In the genomic region with DNA sequence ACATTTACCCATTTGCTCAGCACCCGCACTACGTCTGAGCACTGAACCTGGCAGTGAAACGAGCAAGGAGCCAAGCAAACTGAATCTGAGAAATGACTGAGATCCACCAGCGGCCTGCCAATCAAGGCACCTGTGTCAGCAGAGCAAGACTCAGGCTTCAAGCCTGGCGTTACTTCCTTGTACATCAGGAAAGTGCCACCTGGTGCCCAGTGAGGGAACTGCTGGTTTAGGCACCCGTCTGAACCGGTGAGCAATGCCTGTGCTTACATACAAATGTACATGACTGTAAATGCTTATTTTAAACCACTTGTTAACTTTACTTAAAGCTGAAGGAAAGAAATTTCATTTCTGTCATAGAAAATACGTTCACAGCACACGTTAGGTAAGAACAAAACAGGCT, we compare ENCODE assay signal across 9 mouse cellular contexts. TPM values are rescaled to one million over a fixed set of nuclear protein-coding genes. Genes with fewer than 3 reads are reported as not detected.
DNase-seq lines count a peak whose midpoint lies in the region; ATAC-seq and TF ChIP-seq lines count a peak whose summit lies in the region.
"Had no signal": no experiment of that assay in that cellular context is flagged by ENCODE, and none has a peak within 500 bp of the region (broad histone marks: within the 10 kb centered on the region; RNA-seq: fewer than 3 reads in every experiment).

No protein-coding gene starts in this region.

- no peak overlapping the region for H3K4me3 ChIP-seq in E14TG2a.4 (replicated peaks; ENCODE audit: low read length)
- no peak overlapping the region for H3K4me3 ChIP-seq in embryonic facial prominence, embryonic 10.5 days
- H3K4me3 ChIP-seq in lung, embryonic 16.5 days (ENCODE audit: low read length) = no peak overlapping the region
- H3K4me3 ChIP-seq: megakaryocyte, embryonic 14.5 days had no signal

- TF ChIP-seq CTCF in E14TG2a.4 (conservative IDR thresholded peaks at IDR 0.05; ENCODE audit: low read length) = peak; percentile 88

- no peaks in the 10 kb centered on the region for H3K9me3 ChIP-seq in E14TG2a.4 (ENCODE audit: low read length)
- no peaks in the 10 kb centered on the region for H3K9me3 ChIP-seq in embryonic facial prominence, embryonic 10.5 days
- no peaks in the 10 kb centered on the region for H3K9me3 ChIP-seq in lung, embryonic 16.5 days (ENCODE audit: control insufficient read depth, low read length)
- H3K9me3 ChIP-seq: megakaryocyte, embryonic 14.5 days had no signal

- peak; percentile 91 for DNase-seq in adrenal gland, postnatal 10 days
- peak; percentile 82 for DNase-seq in embryonic facial prominence, embryonic 10.5 days (ENCODE audit: low spot score)
- DNase-seq in heart, adult 9 months (ENCODE audit: low spot score in 2 of 2) = peak; percentile 30 to 66
- peak; percentile 67 for DNase-seq in large intestine, adult 2 months (ENCODE audit: low read depth, low spot score)
- peak; percentile 74 for DNase-seq in right cerebral cortex, adult 18-20 months
- peak; percentile 78 to 85 for DNase-seq in urinary bladder, adult 18-20 months (ENCODE audit: low spot score in 2 of 2)

- ATAC-seq in lung, embryonic 16.5 days (ENCODE audit: low read depth) = peak; percentile 75

- H3K27me3 ChIP-seq in E14TG2a.4 (ENCODE audit: insufficient read depth, low read length) = 0 out of 2 replicates have a peak, but pooled peaks cover 3% of the 10 kb centered on the region
- no peaks in the 10 kb centered on the region for H3K27me3 ChIP-seq in embryonic facial prominence, embryonic 10.5 days (replicated peaks; ENCODE audit: low read depth, poor library complexity, severe bottlenecking)
- no peaks in the 10 kb centered on the region for H3K27me3 ChIP-seq in lung, embryonic 16.5 days (ENCODE audit: control insufficient read depth, insufficient read depth, low read depth, low read length)

- no peak overlapping the region for H3K27ac ChIP-seq in embryonic facial prominence, embryonic 10.5 days (replicated peaks)
- no peak overlapping the region for H3K27ac ChIP-seq in lung, embryonic 16.5 days (ENCODE audit: low read length)

- 20% methylated on average over 9 of the region's 9 CpGs for WGBS in embryonic facial prominence, embryonic 10.5 days
- 21% methylated on average over 9 of the region's 9 CpGs for WGBS in large intestine, adult 2 months
- WGBS in lung, embryonic 16.5 days = 23% methylated on average over 9 of the region's 9 CpGs

- no peak overlapping the region for H3K9ac ChIP-seq in lung, embryonic 16.5 days (ENCODE audit: low read length)

- H3K4me1 ChIP-seq in E14TG2a.4 (replicated peaks; ENCODE audit: low read depth, low read length) = peaks cover 50% of the 10 kb centered on the region
- H3K4me1 ChIP-seq in embryonic facial prominence, embryonic 10.5 days = peaks cover 36% of the 10 kb centered on the region
- no peaks in the 10 kb centered on the region for H3K4me1 ChIP-seq in lung, embryonic 16.5 days (replicated peaks; ENCODE audit: control insufficient read depth, insufficient read depth, low read length)

- no peaks in the 10 kb centered on the region for H3K36me3 ChIP-seq in E14TG2a.4 (ENCODE audit: insufficient read depth, low read length)
- no peaks in the 10 kb centered on the region for H3K36me3 ChIP-seq in embryonic facial prominence, embryonic 10.5 days (replicated peaks)
- H3K36me3 ChIP-seq in lung, embryonic 16.5 days (ENCODE audit: control insufficient read depth, insufficient read depth, low read length) = no peaks in the 10 kb centered on the region

- no peak overlapping the region for H3K4me2 ChIP-seq in lung, embryonic 16.5 days (ENCODE audit: low read depth, low read length)

RNA-seq across cellular contexts. Expression of a gene that starts 32.9 kb away (rescaled TPM):
- under 1 TPM; 0.18 to 0.30 TPM for total RNA-seq in adrenal gland, postnatal 10 days (2021)
- 2.3 and 3.3 TPM in 2 replicates for polyA plus RNA-seq in embryonic facial prominence, embryonic 10.5 days (2016; fragmentation: Nextera tagmentation; extraction: Ambion mirVana)
- 0.07 and 0.21 TPM in 2 replicates for polyA plus RNA-seq in large intestine, adult 2 months (2012; rRNA removed)
- polyA plus RNA-seq in lung, embryonic 16.5 days (2015; fragmentation: Nextera tagmentation; extraction: Ambion mirVana) = 22.1 and 24.6 TPM in 2 replicates

RNA-seq across cellular contexts. Expression of a gene that starts 44.7 kb away (rescaled TPM):
- 10 to 100 TPM; 11.2 to 16.5 TPM for total RNA-seq in adrenal gland, postnatal 10 days (2021)
- 12.7 and 15.7 TPM in 2 replicates for polyA plus RNA-seq in embryonic facial prominence, embryonic 10.5 days (2016; fragmentation: Nextera tagmentation; extraction: Ambion mirVana)
- 4.4 and 4.9 TPM in 2 replicates for polyA plus RNA-seq in large intestine, adult 2 months (2012; rRNA removed)
- polyA plus RNA-seq in lung, embryonic 16.5 days (2015; fragmentation: Nextera tagmentation; extraction: Ambion mirVana) = 3.5 and 4.0 TPM in 2 replicates
